Mouse (Mus musculus) kidney, postnatal 14 days (tissue): Measurements from ENCODE around the gene Cfap45.
A peak's percentile ranks its signal among the peaks of the same experiment; 100 is the strongest.

Source experiments
- DNase-seq: peaks from one replicate; pipeline ENCODE4 v3.0.0; 2022; ENCODE audit warnings: mixed read lengths

Cfap45 gene

DNA sequence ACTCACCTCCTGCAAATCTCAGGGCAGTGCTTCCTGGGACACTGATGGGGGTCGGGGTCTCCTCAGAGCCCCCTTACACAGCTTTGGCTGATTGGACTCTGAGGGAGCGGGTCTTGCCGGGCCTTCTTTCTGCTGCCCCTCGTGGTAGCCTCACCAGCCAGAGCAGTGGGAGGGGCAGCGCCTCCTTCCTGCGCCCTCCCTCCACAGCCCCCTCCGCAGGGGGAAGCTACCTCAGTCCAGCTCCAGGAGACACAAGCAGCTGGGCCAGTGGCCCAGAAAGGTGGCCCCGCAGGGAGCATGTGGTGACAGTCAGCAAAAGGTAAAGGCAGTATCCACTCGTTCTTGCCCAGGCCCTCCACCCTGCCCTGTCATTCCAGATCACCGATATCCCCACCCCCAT, 23.2 kb upstream of the Cfap45 start:
- DNase-seq: no peak

DNA sequence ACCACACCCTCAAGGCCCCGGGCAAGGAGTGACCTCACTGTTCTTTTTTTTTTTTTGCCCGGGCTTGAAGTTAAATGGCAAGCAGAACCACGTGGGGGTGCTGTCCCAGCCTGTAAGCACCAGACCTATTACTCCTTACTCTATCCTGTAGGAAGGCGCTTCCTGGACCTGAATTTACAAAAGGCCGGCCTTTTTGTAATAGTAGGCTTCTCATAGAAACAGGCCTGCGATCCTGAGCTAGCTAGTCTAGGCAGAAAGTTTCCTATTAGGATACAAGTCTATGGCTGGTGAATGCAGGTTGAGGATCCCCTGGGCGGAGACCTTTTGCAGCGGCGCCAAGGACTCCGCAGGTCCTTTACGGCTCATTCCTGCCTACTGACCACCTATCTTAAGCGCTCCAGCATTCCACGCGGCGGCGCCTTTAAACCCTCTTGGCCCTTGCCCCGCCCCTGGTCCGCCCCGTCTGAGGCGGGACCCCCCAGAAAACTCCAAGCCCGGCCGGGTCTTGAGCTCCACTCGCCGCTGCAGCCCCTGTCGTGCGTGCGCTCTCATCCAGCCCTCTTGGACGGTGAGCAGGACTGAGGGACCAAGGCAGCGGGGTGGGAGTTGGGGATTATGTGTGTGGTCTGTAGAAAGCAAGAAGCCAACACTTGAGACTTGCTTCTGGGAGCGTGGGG, 20.7 kb upstream of the Cfap45 start, which contains the start of gene Tagln2:
Tagln2 (plus strand) TSS at position 283 of the 677 bp plus-strand sequence.
- DNase-seq: peak; percentile 94

DNA sequence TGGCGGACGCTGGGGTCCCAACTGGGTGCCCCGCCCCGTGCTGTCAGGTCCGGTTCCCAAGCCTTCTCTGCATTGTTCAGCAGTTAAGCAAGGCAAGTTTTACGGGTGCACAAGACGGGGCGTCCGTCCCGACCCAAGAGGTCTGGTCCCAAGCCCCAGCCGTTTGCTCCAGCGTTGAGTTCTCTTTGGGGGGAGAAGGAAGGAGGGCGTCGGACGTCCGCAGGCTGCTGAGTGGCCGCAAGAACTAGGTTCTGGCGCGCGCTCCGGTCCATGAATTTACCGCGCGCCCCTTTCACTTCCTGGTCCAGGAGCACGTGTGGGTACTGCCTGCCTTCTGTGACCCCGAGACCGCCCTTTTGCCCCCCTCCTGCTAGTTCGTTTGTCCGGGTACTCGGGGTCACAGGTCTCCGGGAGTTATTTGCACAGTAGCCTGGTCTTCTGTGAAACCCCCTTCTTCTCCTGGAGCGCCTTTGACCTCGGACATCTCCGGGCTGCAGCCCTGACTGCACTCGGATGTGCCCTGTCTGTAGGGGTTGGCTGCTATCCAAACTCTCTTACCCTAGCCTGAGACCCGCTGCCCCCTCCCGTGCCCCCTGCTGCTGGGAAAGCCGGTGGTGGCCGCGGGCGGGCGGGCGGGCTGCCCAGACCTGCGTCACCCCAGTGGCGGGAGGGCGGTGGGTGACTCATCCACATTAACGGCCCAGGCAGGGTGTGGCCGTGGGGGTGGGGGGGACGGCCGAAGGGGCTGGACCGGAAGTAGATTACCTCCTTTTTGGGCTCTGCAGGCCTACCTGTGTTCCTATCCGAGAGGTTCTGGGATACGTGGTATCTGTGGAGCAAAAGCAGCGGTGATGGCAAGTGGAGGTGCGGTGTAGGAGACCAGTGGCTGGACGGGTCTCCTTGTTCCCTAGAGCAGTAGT, 19.9 kb upstream of the Cfap45 start:
- DNase-seq: peak; percentile 84

DNA sequence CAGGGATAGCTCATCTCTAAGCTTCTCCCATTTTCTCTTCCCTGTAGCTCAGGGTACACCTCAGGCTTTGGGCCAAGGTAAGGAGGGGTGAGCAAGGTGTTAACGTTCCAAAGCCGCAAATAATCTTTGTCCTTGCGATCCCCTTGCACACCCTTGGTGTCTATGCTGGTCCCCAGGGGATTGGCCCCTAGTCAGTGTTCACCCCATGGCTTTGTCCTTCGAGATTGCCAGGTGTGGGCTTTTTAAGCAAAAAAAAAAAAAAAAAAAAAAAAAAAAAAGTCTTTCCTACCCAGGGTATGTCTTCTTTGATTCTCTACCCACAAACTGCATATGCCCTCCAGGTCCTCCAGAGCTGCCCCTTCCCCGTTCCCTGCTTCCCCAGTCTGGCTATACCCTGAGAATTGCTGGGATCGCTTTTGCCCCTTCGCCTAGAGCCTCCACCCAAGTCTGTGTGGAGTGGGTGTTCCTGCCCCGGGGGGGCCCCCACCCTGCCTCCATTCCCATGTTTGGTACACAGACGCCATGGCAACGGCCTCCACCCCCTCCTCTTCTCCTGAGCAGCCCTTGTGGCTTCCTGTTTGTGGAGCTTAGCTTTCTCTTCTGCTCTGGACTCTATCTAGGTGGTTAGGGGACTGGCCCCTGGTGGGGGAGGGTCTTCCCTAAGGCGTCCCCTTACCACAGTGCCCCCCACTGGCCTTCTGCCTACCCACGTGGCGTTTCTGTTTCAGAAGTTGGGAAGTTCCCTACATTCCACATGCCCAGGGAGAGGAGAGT, 19.0 kb upstream of the Cfap45 start:
- peak; percentile 79 for DNase-seq

GRCm38 (mm10) chr1:172502145-172503110, 18.2 kb upstream of the Cfap45 start:
- DNase-seq: peak; percentile 78

GRCm38 (mm10) chr1:172503111-172503997, 17.2 kb upstream of the Cfap45 start:
- DNase-seq: peak; percentile 79

GRCm38 (mm10) chr1:172504756-172505155, 15.8 kb upstream of the Cfap45 start:
- DNase-seq: no peak

GRCm38 (mm10) chr1:172507001-172507400, 13.6 kb upstream of the Cfap45 start:
- no peak for DNase-seq

DNA sequence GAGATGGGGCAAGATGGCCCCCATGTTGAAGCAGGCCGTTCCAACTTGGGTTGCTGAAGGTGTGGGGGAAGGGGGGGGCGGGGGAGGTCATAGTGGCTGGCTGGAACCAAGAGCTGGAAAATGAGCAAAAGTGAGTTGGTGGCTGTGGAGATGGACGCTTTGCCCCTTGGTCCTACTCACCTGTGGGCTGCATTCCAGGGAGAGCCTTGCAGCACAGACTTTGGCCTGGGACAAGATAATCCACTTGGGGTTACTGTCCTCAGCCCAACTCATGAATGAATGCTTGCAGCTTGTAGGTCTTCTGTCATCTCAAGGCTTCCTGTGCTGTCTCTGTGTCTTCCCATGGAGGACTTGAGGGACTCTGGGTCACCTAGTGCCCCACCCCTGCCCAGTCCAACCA, 12.9 kb upstream of the Cfap45 start:
- peak; percentile 39 for DNase-seq

- DNase-seq: no peak
Observed at GRCm38 (mm10) chr1:172508172-172508571, 12.4 kb upstream of the Cfap45 start.

DNA sequence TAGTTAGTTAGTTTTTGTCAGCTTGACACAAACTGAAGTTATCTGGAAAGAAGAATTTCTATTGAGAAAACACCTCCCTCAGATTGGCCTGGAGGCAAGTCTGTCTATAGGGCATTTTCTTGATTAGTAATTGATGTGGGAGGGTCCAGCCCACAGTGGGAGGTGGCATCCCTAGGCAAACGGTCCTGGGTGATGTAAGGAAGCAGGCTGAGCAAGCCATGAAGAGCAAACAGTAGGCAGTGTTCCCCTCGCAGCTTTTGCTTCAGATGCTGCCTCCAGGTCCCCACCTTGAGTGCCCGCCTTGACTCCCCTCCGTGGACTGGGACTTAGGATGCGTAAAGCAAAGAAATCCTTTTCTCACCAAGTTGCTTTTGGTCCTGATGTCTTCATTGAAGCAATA, 11.4 kb upstream of the Cfap45 start:
- no peak for DNase-seq

DNA sequence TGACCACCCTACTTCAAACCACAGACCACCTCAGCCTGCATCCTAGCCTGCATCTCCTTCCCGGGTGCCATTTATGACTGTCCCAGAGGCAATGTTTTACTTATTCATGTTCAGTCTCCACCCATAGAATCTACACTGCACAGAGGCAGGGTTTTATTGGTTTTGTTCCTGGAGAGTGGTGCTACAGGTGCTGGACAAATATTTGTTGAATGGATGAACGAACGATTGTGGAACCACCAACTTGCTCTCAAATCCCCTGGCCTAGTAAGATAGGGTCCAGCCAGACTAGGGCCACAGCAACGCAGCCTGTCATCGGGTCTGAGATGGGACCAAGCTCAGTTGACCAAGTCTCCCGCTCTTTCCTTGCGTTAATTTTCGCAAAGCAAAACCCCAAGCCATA, 10.6 kb upstream of the Cfap45 start:
- no peak for DNase-seq

GRCm38 (mm10) chr1:172510421-172510972, 10.1 kb upstream of the Cfap45 start:
- DNase-seq: peak; percentile 69

DNA sequence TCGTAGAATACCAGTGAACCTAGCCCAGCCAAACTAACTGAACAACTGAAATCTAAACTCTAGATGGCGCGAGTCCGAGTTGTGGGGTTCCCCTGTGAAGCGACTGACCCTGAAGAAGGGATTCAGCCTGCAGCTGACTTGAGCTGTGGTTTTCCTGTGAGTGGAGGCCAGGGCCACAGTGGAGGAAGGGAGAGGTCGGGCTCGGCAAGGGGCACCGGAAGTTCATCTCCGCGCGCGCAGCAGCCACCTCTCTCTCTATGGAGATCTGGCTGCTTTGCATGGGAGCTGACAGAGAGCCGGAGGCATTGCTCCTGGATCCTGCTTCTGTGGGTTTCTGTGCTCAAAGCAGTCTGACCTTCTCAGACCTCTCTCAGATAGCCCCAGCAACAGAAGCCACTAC, 7.6 kb upstream of the Cfap45 start:
- DNase-seq: peak; percentile 82

DNA sequence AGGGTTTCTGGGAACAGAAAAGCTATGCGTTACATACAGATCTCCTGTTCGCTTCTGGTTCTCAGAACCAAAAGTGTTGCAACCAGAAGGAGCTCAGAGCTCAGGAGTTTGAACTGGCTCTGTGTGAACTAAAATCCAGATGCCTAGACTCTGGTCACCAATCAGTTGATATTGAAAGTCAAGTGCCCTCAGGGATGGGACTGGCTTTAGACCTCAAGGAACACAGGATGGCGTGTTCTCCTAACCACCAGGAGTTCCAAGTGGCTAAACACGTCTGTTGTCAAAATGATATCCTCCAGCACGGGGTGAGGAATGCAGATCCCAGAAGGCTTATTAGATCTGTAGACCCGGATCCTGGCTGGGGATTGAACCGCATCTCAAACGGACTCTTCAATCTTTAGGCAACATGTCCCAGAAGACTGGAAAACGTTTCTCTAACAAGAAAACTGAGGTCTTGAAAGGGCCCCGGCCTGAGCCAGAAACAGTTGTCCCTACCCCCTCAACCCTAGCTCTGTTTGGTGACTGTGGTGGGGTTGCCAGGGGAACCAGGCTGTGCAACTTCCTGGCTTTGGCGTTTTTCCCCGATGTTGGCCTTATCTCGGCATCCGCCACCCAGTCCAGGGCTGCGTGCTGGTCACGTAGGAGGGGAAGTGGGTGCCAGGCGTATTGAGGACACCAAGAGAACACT, 6.9 kb upstream of the Cfap45 start:
- peak; percentile 56 for DNase-seq

DNA sequence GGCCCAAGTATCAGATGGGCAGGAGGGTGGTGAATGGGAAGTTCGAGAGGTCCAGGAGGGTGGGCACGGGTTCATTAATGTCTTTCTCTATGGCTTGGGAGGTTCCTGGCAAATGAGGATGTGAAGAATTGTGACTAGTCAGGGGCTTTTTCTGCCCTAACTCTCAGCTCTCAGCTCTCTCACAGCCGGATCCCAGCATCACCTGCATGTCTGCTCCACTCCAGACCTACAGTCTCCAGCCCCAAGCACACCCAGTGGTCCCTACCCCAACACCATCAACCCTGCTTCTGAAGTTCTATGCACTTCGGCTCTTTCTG, 6.4 kb upstream of the Cfap45 start:
- DNase-seq: no peak

DNA sequence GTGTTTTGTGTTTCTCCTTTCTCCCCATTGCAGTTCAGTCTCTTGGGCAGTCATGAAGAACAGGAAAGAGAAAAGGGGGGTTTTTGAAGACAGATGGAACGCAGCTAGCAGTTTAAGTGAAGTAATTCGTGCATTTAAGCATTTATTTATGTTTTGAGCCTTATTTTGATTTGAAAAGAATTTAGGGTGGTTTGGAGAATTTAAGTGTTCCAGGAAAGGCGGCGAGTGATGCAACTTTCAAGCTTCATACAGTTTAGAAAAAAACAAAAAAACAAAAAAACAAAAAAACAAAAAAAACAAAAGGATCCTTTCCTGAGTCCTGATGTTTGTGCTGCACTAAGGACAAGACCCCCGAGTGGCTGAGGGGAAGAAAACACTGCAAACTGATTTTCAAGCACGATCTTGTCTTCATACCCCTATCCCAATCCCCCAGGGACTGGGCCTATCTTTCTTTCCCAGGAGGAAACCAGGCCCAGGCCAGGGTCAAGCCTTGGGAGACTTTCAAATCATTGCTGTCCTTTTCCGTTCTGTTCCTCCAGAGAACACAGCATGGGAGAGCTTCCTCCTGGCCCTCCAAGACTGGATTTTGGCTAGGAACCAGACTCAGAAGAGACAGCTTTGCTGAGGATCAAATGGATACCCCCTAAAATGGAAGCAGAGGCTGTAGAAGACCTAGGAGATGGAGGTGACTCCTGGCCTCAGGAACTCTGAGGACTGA, 5.9 kb upstream of the Cfap45 start:
- peak; percentile 60 for DNase-seq

DNA sequence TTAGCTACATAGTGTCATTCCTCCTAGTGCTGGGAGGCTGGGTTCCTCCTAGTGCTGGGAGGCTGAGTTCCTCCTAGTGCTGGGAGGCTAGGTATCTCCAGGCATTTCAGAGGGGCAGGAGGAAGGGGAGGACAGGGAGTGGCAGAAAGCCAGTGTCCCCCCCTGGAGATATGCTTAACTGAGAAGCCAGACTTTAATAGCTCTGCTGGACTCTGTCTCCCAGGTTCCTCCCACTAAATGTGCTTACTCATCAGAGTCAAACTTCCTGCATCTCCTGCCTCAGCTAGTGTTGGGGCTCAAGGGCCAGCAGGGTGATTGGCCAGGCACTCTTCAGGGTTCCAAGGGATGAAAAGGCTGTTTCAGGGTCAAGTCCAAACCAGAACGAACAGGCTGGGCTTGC, 5.2 kb upstream of the Cfap45 start:
- DNase-seq: peak; percentile 58

DNA sequence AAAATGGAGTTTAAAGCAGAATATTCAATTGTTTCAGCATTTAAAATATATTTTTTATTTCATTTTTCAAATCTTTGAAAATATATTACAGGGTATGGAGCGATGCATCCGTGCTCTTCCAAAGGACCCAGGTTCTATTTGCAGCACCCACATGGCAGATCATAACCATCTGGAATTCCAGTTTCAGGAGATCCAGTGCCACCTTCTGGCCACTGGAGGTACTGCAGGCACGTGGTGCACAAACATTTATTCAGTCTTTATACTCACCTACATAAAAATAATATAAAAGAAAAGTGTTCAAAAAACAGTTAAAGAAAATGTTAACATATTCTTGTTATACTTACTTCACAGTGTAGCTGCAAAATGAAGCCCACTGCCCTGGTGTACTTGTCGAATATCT, 2.6 kb upstream of the Cfap45 start:
- DNase-seq: no peak

- no peak for DNase-seq
Observed at GRCm38 (mm10) chr1:172519644-172520043, 957 bp upstream of the Cfap45 start.
